Mouse (Mus musculus) liver, embryonic 16.5 days (tissue): ENCODE data around the gene Gnb1l. TPM values are rescaled to one million over a fixed set of nuclear protein-coding genes. Genes with fewer than 3 reads are reported as not detected.
"Not testable (repeated sequence)": the region's sequence is repeated elsewhere in the genome, so short reads cannot be mapped to it uniquely, and the experiment has no call there.

Source experiments
- ATAC-seq: fragments of 200-750 bp; cut with Nextera tagmentation; 2 replicates; pipeline ENCODE4 v1.8.0; 2017; ENCODE audit warnings: low read depth, mild to moderate bottlenecking, moderate number of reproducible peaks, moderate library complexity
- H3K27ac ChIP-seq: fragments of 300-500 bp; sonication (generic); 2 replicates; pipeline ENCODE4 v1.5.1; 2014; ENCODE audit warnings: mild to moderate bottlenecking, low read length
- H3K27me3 ChIP-seq: fragments of 300-500 bp; sonication (generic); 2 replicates; pipeline ENCODE4 v1.6.1; 2014; ENCODE audit warnings: low read depth, low read length, mixed read lengths; ENCODE audit not compliant: control insufficient read depth, insufficient read depth
- H3K36me3 ChIP-seq: fragments of 300-500 bp; sonication (generic); 2 replicates; pipeline ENCODE4 v1.6.1; 2014; ENCODE audit warnings: mild to moderate bottlenecking; ENCODE audit not compliant: control insufficient read depth, insufficient read depth
- H3K4me1 ChIP-seq: fragments of 300-500 bp; sonication (generic); 2 replicates; pipeline ENCODE4 v1.6.1; 2014; ENCODE audit warnings: low read depth, low read length, mixed read lengths; ENCODE audit not compliant: control insufficient read depth
- H3K4me2 ChIP-seq: fragments of 300-500 bp; sonication (generic); 2 replicates; pipeline ENCODE4 v1.6.1; 2014; ENCODE audit warnings: low read depth, low read length, mixed read lengths
- H3K4me3 ChIP-seq: fragments of 300-500 bp; sonication (generic); 2 replicates; pipeline ENCODE4 v1.5.1; 2014; ENCODE audit warnings: low read depth, mild to moderate bottlenecking, low read length
- H3K9ac ChIP-seq: fragments of 300-500 bp; sonication (generic); 2 replicates; pipeline ENCODE4 v1.6.1; 2014; ENCODE audit warnings: low read depth, low read length
- H3K9me3 ChIP-seq: fragments of 300-500 bp; sonication (generic); replicated peaks from 2 replicates; pipeline ENCODE4 v1.6.1; 2016; ENCODE audit warnings: low read length; ENCODE audit not compliant: control insufficient read depth
- WGBS: fragments of 180-500 bp; shearing (Covaris S2); extraction: QIAGEN DNeasy Blood & Tissue Kit; methylation state at CpG from one replicate; pipeline ENCODE4 v1.1.7; 2014; ENCODE audit not compliant: insufficient replicate concordance; 5-methylcytosine and 5-hydroxymethylcytosine counted together
- polyA plus RNA-seq: library from polyadenylated mRNA; unstranded; fragments of >200 nt; fragmentation: Nextera tagmentation; extraction: Ambion mirVana; gene quantifications from 2 replicates; pipeline ENCODE4 v1.2.1, GENCODE M21; 2015

Gene Gnb1l
- polyA plus RNA-seq, 1 experiment from 2014 or later, result 6.3 TPM

- 62% methylated on average over 6 of the region's 6 CpGs for WGBS
- Histone ChIP-seq H3K27ac (no peak overlapping the region), H3K9ac (no peak overlapping the region), H3K36me3 (no peaks in the 10 kb centered on the region), H3K4me3 (no peak overlapping the region), H3K9me3 (no peaks in the 10 kb centered on the region), H3K4me2 (no peak overlapping the region), H3K27me3 (no peaks in the 10 kb centered on the region), H3K4me1 (no peaks in the 10 kb centered on the region)
- no peak for ATAC-seq
Measured at GRCm38 (mm10) chr16:18513508-18513907, 15.0 kb downstream of the Gnb1l start.

- Histone ChIP-seq H3K9ac (no peak overlapping the region), H3K27ac (no peak overlapping the region), H3K4me2 (no peak overlapping the region), H3K36me3 (no peaks in the 10 kb centered on the region), H3K27me3 (no peaks in the 10 kb centered on the region), H3K4me1 (no peaks in the 10 kb centered on the region), H3K9me3 (no peaks in the 10 kb centered on the region), H3K4me3 (no peak overlapping the region)
- ATAC-seq, result no peak
Measured at GRCm38 (mm10) chr16:18518091-18518490, 19.6 kb downstream of the Gnb1l start.

GRCm38 (mm10) chr16:18523563-18524245, 25.2 kb downstream of the Gnb1l start:
- H3K27me3 ChIP-seq, result no peaks in the 10 kb centered on the region
- H3K9ac ChIP-seq, result no peak overlapping the region
- H3K36me3 ChIP-seq, result no peaks in the 10 kb centered on the region
- no peaks in the 10 kb centered on the region for H3K9me3 ChIP-seq
- WGBS, result 78% methylated on average over 8 of the region's 8 CpGs
- H3K4me2 ChIP-seq, result no peak overlapping the region
- no peaks in the 10 kb centered on the region for H3K4me1 ChIP-seq
- H3K4me3 ChIP-seq, result no peak overlapping the region
- H3K27ac ChIP-seq, result no peak overlapping the region
- ATAC-seq, result no peak

GRCm38 (mm10) chr16:18528656-18529055, 30.1 kb downstream of the Gnb1l start:
- 77% methylated on average over 5 of the region's 5 CpGs for WGBS
- Histone ChIP-seq H3K27ac (no peak overlapping the region), H3K4me1 (no peaks in the 10 kb centered on the region), H3K9me3 (no peaks in the 10 kb centered on the region), H3K4me2 (no peak overlapping the region), H3K4me3 (no peak overlapping the region), H3K9ac (no peak overlapping the region), H3K36me3 (no peaks in the 10 kb centered on the region), H3K27me3 (no peaks in the 10 kb centered on the region)
- no peak for ATAC-seq

- peak; percentile 100 for ATAC-seq
- not testable (repeated sequence) for H3K9me3 ChIP-seq, H3K9ac ChIP-seq, H3K4me2 ChIP-seq, H3K27me3 ChIP-seq, H3K4me3 ChIP-seq, H3K4me1 ChIP-seq, H3K36me3 ChIP-seq, H3K27ac ChIP-seq
- WGBS, result 89% methylated on average over 7 of the region's 7 CpGs
Measured at GRCm38 (mm10) chr16:18533061-18533460, 34.5 kb downstream of the Gnb1l start.

GRCm38 (mm10) chr16:18537407-18537990, 39.0 kb downstream of the Gnb1l start:
- Histone ChIP-seq H3K27me3 (no peaks in the 10 kb centered on the region), H3K27ac (no peak overlapping the region), H3K9ac (no peak overlapping the region), H3K4me2 (no peak overlapping the region), H3K4me3 (no peak overlapping the region), H3K9me3 (no peaks in the 10 kb centered on the region), H3K36me3 (no peaks in the 10 kb centered on the region), H3K4me1 (no peaks in the 10 kb centered on the region)
- ATAC-seq, result no peak
- 79% methylated on average over 3 of the region's 3 CpGs for WGBS

- H3K36me3 ChIP-seq, result no peaks in the 10 kb centered on the region
- no peak for ATAC-seq
- H3K4me1 ChIP-seq, result no peaks in the 10 kb centered on the region
- no peak overlapping the region for H3K4me2 ChIP-seq
- H3K4me3 ChIP-seq, result no peak overlapping the region
- no peak overlapping the region for H3K27ac ChIP-seq
- no peaks in the 10 kb centered on the region for H3K27me3 ChIP-seq
- H3K9me3 ChIP-seq, result no peaks in the 10 kb centered on the region
- no peak overlapping the region for H3K9ac ChIP-seq
- WGBS, result 56% methylated on average over 6 of the region's 6 CpGs
Measured at GRCm38 (mm10) chr16:18539281-18539680, 40.8 kb downstream of the Gnb1l start.

- Histone ChIP-seq H3K27me3 (no peaks in the 10 kb centered on the region), H3K9ac (no peak overlapping the region), H3K36me3 (no peaks in the 10 kb centered on the region), H3K9me3 (no peaks in the 10 kb centered on the region), H3K4me1 (no peaks in the 10 kb centered on the region), H3K4me2 (no peak overlapping the region), H3K27ac (no peak overlapping the region), H3K4me3 (no peak overlapping the region)
- 69% methylated on average over 8 of the region's 8 CpGs for WGBS
- no peak for ATAC-seq
Measured at GRCm38 (mm10) chr16:18543151-18543829, 44.8 kb downstream of the Gnb1l start.

GRCm38 (mm10) chr16:18547891-18548290, 49.4 kb downstream of the Gnb1l start:
- Histone ChIP-seq H3K9ac (no peak overlapping the region), H3K4me3 (no peak overlapping the region), H3K27ac (no peak overlapping the region), H3K27me3 (no peaks in the 10 kb centered on the region), H3K4me1 (no peaks in the 10 kb centered on the region), H3K9me3 (no peaks in the 10 kb centered on the region), H3K4me2 (no peak overlapping the region), H3K36me3 (no peaks in the 10 kb centered on the region)
- ATAC-seq, result no peak
- WGBS, result 71% methylated on average over 5 of the region's 5 CpGs
